Mouse (Mus musculus) G1E (cell line): ENCODE measurements around the gene Gm1673. TPM values are rescaled to one million over a fixed set of nuclear protein-coding genes. Genes with fewer than 3 reads are reported as not detected.

Experiments
- ATAC-seq: 2 replicates; pipeline ENCODE4 v1.8.0; 2016; ENCODE audit warnings: mild to moderate bottlenecking; ENCODE audit not compliant: insufficient number of reproducible peaks, poor library complexity, low FRiP score, severe bottlenecking; ENCODE audit errors: extremely low read depth
- DNase-seq: peaks from one replicate; pipeline ENCODE4 v3.0.0; 2012; ENCODE audit warnings: low spot score
- H3K27me3 ChIP-seq: 2 replicates; pipeline ENCODE4 v1.6.1; 2012; ENCODE audit warnings: mild to moderate bottlenecking, low read length, inconsistent platforms; ENCODE audit not compliant: insufficient read depth
- H3K36me3 ChIP-seq: replicated peaks from 2 replicates; pipeline ENCODE3; 2012; ENCODE audit warnings: mild to moderate bottlenecking, inconsistent platforms
- H3K4me1 ChIP-seq: 2 replicates; pipeline ENCODE4 v1.6.1; 2012; ENCODE audit warnings: low read depth, low read length, inconsistent platforms, mixed read lengths; ENCODE audit not compliant: insufficient read depth
- H3K4me3 ChIP-seq: 2 replicates; pipeline ENCODE4 v1.5.1; 2012; ENCODE audit warnings: low read depth, mild to moderate bottlenecking, inconsistent platforms, low read length, moderate library complexity, mixed read lengths
- H3K9me3 ChIP-seq: replicated peaks from 2 replicates; pipeline ENCODE4 v1.6.1; 2012; ENCODE audit warnings: inconsistent platforms
- CTCF ChIP-seq: IDR thresholded peaks from 2 replicates; pipeline ENCODE4 v1.5.1; 2012; ENCODE audit warnings: low read depth, low read length, inconsistent platforms, mixed read lengths
- GATA1 ChIP-seq: IDR thresholded peaks from 2 replicates; pipeline ENCODE4 v1.6.1; 2012; ENCODE audit warnings: borderline replicate concordance, low read length, inconsistent platforms, mixed read lengths
- GATA2 ChIP-seq: IDR thresholded peaks from 2 replicates; pipeline ENCODE4 v1.6.1; 2012; ENCODE audit warnings: low read depth, low read length, inconsistent platforms, borderline replicate concordance
- POLR2AphosphoS5 ChIP-seq: IDR thresholded peaks from 2 replicates; pipeline ENCODE4 v1.6.1; 2012; ENCODE audit warnings: low read depth, low read length, inconsistent platforms; ENCODE audit not compliant: insufficient replicate concordance
- TAL1 ChIP-seq: conservative IDR thresholded peaks from 2 replicates; pipeline ENCODE4 v1.6.1; 2012; ENCODE audit warnings: low read depth, low read length, inconsistent platforms, mixed read lengths
- polyA plus RNA-seq: library from polyadenylated mRNA; stranded (reverse); fragments of >175 nt; gene quantifications from 2 replicates; pipeline ENCODE4 v1.2.3, GENCODE M21; 2012
- total RNA-seq, 2 experiments: library from RNA; stranded (forward) in 1 of 2; stranded (reverse) in 1 of 2; fragments of 200-1000 nt in 1 of 2; fragments of >200 nt in 1 of 2; fragmentation: Nextera tagmentation in 1 of 2; gene quantifications; 2 replicates each; pipeline ENCODE4 v1.2.3; 2014 to 2017

Gm1673 gene
- total and polyA plus RNA-seq, 3 experiments, result not detected

- DNase-seq, result no peak
- no peak for ATAC-seq
- no peaks in the 10 kb centered on the region for H3K4me1 ChIP-seq
- H3K36me3 ChIP-seq, result no peaks in the 10 kb centered on the region
- H3K4me3 ChIP-seq, result peak overlapping the region; percentile 20; the same call in 1 of the 2 replicates
- H3K9me3 ChIP-seq, result peaks cover 30% of the 10 kb centered on the region
- H3K27me3 ChIP-seq, result peaks cover 3% of the 10 kb centered on the region; the same call in 1 of the 2 replicates
- TF ChIP-seq POLR2AphosphoS5 (no peak), TAL1 (no peak), CTCF (no peak), GATA2 (no peak), GATA1 (no peak)
Measured at GRCm38 (mm10) chr5:33997051-33997741, 14.0 kb downstream of the Gm1673 start.

- no peak for DNase-seq
- ATAC-seq, result no peak
- H3K4me3 ChIP-seq, result no peak overlapping the region
- no peaks in the 10 kb centered on the region for H3K4me1 ChIP-seq
- H3K27me3 ChIP-seq, result peaks cover 3% of the 10 kb centered on the region; the same call in 1 of the 2 replicates
- no peaks in the 10 kb centered on the region for H3K36me3 ChIP-seq
- peaks cover 30% of the 10 kb centered on the region for H3K9me3 ChIP-seq
- TF ChIP-seq TAL1 (no peak), GATA2 (no peak), POLR2AphosphoS5 (no peak), CTCF (no peak), GATA1 (no peak)
Measured at GRCm38 (mm10) chr5:33997829-33998504, 14.7 kb downstream of the Gm1673 start.

- no peaks in the 10 kb centered on the region for H3K36me3 ChIP-seq
- no peaks in the 10 kb centered on the region for H3K4me1 ChIP-seq
- no peak for TF ChIP-seq GATA1
- TF ChIP-seq POLR2AphosphoS5, result no peak
- TF ChIP-seq CTCF, result no peak
- no peak for TF ChIP-seq GATA2
- TF ChIP-seq TAL1, result no peak
- no peak for DNase-seq
- no peak overlapping the region for H3K4me3 ChIP-seq
- ATAC-seq, result no peak
- peaks cover 3% of the 10 kb centered on the region; the same call in 1 of the 2 replicates for H3K27me3 ChIP-seq
- H3K9me3 ChIP-seq, result peaks cover 30% of the 10 kb centered on the region
Measured at GRCm38 (mm10) chr5:33998505-33998877, 15.3 kb downstream of the Gm1673 start.

- DNase-seq (no peak), ATAC-seq (no peak)
- Histone ChIP-seq H3K9me3 (peaks cover 30% of the 10 kb centered on the region), H3K36me3 (no peaks in the 10 kb centered on the region), H3K4me3 (no peak overlapping the region), H3K27me3 (peaks cover 3% of the 10 kb centered on the region; the same call in 1 of the 2 replicates), H3K4me1 (no peaks in the 10 kb centered on the region)
- TF ChIP-seq GATA2, result no peak
- no peak for TF ChIP-seq POLR2AphosphoS5
- TF ChIP-seq TAL1, result no peak
- no peak for TF ChIP-seq GATA1
- TF ChIP-seq CTCF, result no peak
Measured at GRCm38 (mm10) chr5:33999466-34000090, 16.3 kb downstream of the Gm1673 start.

- Histone ChIP-seq H3K9me3 (peaks cover 26% of the 10 kb centered on the region), H3K27me3 (peaks cover 3% of the 10 kb centered on the region; the same call in 1 of the 2 replicates), H3K36me3 (no peaks in the 10 kb centered on the region), H3K4me3 (no peak overlapping the region), H3K4me1 (no peaks in the 10 kb centered on the region)
- no peak for ATAC-seq
- DNase-seq, result no peak
- TF ChIP-seq CTCF (no peak), POLR2AphosphoS5 (no peak), TAL1 (no peak), GATA1 (no peak), GATA2 (no peak)
Measured at GRCm38 (mm10) chr5:34000809-34001208, 17.6 kb downstream of the Gm1673 start.

GRCm38 (mm10) chr5:34001401-34001800, 18.2 kb downstream of the Gm1673 start:
- ATAC-seq, result no peak
- H3K4me1 ChIP-seq, result no peaks in the 10 kb centered on the region
- DNase-seq, result no peak
- no peaks in the 10 kb centered on the region for H3K36me3 ChIP-seq
- no peak overlapping the region for H3K4me3 ChIP-seq
- H3K9me3 ChIP-seq, result peaks cover 20% of the 10 kb centered on the region
- H3K27me3 ChIP-seq, result peaks cover 3% of the 10 kb centered on the region; the same call in 1 of the 2 replicates
- TF ChIP-seq CTCF (no peak), GATA2 (no peak), TAL1 (no peak), POLR2AphosphoS5 (no peak), GATA1 (no peak)
